Mouse (Mus musculus) testis, postnatal 10 days (tissue): ENCODE measurements around the gene Ccnb1.
"Not testable (repeated sequence)": the region's sequence is repeated elsewhere in the genome, so short reads cannot be mapped to it uniquely, and the experiment has no call there.

Experiments used
- DNase-seq: peaks from one replicate; pipeline ENCODE4 v3.0.0; 2021; ENCODE audit warnings: low spot score

Gene Ccnb1

DNA sequence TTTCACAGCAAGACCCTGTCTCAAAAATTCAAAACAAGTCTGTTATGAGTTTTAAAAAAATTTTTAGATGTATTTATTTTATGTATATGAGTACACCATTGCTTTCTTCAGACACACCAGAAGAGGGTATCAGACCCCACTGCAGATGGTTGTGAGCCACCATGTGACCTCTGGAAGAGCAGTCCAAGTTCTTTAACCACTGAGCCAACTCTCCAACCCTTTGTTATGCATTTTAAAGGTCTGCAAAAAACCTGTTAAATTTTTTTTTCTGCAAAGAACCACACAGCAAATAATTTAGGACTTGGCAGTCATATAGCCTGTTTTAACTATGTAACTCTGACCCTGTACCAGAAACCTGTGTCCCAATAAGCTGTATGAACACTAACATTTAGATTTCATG, 11.7 kb downstream of the Ccnb1 start:
- DNase-seq: no peak

DNA sequence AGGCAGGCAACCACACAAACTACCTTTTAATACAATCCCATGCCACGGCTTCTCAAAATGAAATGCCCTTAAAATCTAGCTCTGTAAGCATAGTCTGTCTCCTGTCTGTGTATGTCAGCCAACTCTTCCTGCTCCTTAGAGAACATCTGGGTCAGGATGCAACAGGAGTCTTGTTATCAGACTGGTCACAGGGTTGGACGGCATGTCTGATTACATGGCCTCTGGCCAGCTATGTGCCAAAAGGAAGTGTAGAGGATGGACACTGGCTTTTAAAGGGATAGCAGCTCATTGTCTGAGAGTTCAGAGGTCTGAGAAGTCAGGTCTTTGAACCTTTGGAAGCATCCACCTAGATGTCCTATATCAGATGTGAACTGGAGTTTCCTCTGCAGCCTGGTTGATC, 31.0 kb downstream of the Ccnb1 start:
- DNase-seq: no peak

DNA sequence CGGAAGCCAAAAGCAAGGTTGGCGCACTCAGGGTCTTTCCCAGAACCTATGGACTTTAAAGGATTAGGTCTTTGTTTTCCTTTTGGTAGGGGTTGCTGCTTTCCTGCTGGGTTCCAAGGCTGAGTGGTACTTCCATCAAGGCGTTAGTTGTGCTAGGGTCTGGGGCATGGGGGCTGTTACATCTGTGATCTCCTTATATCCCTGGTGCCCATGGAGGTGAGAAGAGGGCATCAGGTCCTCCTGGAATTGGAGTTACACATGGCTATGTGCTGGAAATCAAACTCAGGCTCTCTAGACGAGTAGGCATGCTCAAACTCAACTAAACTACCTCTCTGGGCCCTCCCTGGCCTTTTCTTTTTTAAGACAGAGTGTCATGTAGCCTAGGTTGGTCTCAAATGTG, 32.2 kb downstream of the Ccnb1 start:
- DNase-seq: no peak

DNA sequence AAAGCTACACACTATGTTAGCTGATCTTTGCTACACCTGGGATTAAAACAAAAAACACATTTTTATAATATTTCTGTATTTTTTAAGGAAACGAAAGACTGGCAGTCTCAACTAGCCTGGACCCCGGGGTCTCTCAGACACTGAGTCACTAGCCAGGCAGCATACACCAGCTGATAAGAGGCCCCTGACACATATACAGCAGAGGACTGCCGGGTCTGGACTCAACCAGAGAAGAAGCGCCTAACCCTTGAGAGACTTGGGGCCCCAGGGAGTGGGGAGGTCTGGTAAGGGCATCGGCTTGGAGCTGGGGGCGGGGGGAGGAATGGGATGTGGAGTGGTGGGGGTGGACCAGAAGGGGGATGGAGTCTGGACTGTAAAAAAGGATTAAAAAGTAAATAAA, 33.4 kb downstream of the Ccnb1 start:
- DNase-seq: no peak

DNA sequence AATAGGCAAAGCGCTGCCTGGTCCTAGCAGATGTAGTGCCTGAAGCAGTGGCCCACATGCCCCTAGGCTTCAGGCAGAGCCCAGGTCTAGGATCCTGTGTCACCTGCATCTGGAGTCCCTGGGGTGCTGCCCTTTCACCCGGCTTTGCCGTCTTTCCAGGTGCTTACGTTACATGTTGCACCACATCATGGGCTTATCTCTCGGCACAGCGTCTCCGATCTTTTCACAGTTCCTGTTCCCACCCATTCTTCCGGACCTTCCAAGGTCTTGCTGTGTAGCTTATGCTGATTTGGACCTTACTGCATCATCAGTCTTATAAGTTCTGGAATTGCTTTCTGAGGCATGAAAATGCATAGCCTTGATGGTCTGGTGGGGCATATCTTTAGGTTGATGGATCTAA, 33.8 kb downstream of the Ccnb1 start:
- DNase-seq: no peak

DNA sequence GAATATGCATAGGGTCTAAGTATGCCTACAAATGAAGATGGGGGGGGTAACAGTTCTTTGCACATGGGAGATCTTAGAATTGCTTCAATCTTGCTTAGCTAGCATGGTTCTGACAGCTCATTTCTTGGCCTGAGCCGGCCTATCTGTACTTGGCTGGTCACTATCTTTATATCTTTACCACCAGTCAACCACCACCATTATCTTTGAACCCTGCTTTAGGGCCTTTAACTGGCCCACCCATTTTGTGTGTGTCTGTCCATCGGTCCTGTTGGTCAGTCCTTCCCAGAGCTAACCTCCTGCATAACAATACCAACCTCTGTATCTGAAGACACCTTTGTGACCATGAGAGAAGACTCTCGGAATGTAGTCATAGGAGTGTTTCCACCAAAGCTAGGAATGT, 35.0 kb downstream of the Ccnb1 start:
- no peak for DNase-seq

DNA sequence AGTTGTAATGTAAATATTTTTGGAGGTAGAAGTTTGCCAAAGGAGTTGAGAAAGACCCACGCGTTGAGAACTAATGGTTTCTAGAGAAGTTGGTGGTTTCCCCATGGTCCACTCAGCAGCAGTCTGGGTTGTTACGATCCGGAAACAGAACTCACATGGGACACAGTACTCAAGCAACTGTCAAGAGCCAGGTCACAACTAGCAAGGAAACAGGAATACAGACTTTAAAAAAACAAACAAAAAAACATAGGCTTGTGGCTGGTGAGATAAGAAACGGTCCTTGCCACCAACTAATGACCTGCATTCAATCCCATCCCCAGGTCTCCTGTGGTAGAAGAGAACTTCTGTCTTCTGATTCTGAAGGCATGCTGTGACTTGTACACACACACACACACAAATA, 35.6 kb downstream of the Ccnb1 start:
- no peak for DNase-seq

DNA sequence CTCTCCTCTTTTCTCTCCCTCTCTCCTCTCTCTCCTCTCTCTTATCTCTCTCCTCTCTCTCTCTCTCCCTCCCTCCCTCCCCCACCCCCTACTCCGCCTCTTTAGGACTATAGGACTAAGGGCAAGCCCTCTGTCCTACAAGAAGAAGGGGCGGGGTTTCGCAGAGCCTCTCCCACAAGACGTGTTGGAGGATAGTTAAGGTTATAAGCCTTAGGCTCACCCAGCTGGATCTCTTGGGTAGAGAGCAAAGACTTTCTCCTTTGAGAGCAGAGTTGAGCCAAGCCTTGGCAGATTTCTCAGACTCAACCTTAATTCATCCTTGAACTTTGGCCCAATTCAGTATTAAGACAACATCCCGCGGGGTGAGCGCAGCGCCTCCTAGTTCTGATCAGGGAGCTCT, 37.7 kb downstream of the Ccnb1 start:
- no peak for DNase-seq

DNA sequence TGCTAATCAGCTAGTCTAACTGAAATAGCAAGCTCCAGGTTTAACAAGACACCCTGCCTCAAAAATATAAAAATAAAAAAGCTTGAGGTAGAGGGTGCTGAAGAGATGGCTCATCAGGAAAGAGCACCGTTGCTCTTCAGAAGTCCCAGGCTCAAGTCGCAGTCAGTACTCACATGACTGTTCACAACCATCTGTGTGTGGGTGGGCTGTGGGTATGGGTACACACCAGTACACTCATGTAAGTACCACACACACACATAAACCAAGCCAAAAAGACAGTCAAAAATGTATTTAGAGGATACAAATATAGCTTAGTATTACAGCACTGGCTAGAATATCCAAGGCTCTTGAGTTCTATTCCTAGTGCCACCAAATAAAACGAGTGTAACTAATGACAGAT, 40.3 kb downstream of the Ccnb1 start:
- DNase-seq: no peak

DNA sequence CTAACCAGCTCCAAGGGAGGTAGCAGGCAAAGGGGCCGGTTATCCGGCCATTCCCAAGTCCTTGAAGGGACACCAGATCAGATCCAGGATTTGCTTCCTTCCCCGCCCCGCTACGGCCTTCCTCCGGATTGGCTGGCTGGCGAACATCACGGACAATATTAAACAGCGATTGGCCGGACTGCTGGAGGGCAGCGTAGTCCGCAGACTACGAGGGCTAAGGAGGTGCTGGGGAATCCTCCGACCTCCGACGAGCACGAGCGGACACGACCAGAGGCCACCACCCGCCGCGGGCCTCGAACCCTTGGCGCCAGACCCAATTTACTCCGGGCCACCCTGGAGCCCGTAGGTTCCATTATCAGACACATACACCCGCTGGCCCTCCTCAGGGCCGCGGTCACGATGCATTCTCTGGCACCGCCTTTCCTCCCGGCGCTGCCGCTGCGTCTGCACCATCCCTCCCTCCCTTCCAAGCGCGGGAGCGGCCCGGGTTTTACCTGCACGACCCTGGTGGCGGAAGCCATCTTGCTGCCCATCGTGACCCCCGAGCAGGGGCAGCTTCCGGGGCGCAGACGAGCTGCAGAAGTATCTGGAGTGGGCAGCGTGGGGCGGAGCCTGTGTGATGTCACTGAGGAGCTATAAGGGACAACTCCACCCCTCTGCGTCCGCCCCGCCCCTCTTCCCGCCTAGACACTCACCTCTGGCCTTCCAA, 42.2 kb downstream of the Ccnb1 start, which contains the start of gene Mrps36:
Gene Mrps36 (minus strand): TSS at position 624 of the 709 bp plus-strand sequence.
- DNase-seq: peak; percentile 97

DNA sequence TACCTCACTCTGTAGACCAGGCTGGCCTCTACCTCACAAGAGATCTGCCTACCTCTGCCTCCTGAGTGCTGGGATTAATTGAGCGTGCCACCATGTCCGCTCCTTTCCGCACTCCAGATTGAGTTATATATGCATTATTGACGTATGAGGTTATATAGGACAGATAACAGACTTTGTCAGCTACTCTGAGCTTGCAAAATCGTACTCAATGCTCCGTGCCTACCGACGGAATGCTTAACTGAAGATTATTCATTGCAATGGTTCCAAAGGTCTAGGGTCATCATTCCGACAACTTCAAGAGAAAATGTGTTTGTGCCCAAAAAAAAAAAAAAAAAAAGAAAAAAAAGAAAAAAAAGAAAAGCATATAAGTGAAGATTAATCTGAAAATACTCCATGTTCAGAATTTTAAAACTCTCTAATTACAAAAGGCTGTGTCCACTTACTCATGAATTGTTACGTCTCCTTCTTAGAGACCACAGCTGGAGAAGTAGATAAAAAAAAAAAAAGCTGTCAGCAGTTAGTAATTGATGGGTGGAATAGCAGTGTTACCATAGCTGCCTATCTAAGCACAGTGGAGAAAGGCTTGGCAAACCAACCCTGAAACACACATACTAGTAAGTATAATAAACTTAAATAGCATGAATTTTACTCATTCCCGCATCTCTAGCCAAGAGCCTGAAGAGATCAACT, 42.9 kb downstream of the Ccnb1 start:
- peak; percentile 26 for DNase-seq

DNA sequence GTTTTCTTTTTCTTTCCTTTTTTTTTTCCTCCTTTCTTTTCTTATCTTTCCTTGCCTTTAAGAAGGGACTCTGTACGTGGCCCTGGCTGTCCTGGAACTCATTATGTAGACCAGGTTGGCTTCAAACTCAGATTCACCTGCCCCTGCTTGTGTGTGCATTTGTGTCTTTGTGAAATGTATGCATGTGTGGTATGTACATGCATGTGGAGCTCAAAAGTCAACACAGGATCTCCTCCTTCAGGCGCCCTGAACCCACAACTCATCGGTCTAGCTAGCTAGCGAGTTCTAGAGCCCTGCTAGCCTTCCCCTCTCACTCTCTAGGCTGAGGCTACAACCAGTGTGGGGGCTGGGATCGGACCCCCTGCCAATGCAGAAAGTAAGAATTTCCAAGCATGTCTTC, 43.5 kb downstream of the Ccnb1 start:
- no peak for DNase-seq

DNA sequence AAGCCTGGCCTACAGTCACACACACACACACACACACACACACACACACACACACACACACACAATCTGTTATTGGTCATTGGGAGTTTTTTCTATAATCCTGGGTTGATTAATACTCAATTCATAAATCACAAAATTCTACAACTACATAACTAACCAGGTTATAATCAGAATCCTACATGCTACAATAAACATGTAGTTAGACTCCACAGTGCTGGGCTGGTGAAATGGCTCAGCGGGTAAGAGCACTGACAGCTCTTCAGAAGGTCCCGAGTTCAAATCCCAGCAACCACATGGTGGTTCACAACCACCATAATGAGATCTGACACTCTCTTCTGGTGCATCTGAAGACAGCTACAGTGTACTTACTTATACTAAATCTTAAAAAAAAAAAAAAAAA, 53.6 kb downstream of the Ccnb1 start:
- no peak for DNase-seq

DNA sequence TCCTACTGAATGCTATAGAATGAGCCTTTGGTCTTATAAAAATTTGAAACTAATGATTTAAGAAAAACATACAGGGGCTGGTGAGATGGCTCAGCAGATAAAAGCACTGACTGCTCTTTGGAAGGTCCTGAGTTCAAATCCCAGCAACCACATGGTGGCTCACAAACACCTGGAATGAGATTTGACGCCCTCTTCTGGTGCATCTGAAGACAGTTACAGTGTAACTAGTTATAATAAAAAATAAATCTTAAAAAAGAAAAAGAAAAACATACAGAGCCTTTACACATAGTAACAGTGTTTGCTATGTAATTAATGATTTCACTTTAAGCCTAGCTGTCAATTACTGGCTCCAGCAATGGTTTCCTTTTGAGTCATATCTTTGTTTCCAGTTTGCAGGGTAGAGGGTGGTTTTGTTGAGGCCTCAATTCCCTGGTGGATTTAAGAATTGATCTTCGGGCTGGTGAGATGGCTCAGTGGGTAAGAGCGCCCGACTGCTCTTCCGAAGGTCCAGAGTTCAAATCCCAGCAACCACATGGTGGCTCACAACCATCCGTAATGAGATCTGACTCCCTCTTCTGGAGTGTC, 54.8 kb downstream of the Ccnb1 start:
- not testable (repeated sequence) for DNase-seq

DNA sequence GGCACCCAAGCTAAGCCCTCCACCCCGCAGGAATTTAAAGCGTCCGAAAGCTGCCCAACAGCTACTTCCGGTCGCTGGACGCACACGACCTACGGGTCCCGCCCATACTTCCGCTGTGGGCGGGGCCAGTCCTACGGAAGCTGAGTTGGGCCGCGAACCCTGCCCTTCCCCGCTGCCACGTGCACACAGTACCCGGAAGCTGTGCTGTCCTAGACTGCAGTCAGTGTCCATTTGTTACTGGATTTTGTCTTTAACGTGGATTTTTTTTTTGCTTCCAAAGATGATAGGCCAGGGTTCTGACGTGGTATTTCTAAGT, 55.6 kb downstream of the Ccnb1 start, which contains the start of gene Cdk7:
Gene Cdk7 (minus strand): TSS at position 79 of the 316 bp plus-strand sequence.
- DNase-seq: peak; percentile 96

DNA sequence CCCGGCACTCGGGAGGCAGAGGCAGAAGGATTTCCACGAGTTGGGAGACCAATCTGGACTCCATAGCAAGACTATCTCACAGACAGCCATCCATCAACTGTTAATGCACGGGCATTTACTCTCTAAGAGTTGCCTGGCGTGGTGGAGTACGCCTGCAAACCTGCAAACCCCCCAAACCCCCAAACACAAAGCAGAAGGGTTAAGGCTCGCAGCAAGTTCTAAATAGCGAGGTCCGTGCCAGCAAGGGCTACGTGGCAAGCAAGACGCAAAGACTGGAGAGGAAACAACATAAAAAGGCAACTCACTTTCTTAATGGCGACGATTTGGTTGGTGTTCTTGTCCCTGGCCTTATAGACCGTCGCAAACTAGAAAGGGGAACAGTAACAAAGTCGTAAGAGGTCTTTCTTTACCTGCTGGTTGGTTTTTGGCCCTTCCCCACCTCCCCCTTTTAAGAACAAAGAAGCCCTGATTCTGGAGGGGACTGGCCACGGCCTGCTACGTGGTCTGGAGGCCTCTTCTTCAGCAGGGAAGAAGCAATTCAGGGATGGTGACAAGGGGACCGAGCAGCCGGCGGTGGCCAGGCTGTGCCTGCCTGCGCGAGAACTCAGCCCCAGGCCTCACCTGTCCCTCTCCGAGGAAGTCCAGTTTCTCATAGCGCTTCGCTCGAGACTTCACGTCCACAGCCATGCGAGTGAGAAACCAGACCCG, 56.1 kb downstream of the Ccnb1 start:
- peak; percentile 52 for DNase-seq
